Comparison of ENCODE assay signal across 20 mouse cellular contexts in the genomic region with DNA sequence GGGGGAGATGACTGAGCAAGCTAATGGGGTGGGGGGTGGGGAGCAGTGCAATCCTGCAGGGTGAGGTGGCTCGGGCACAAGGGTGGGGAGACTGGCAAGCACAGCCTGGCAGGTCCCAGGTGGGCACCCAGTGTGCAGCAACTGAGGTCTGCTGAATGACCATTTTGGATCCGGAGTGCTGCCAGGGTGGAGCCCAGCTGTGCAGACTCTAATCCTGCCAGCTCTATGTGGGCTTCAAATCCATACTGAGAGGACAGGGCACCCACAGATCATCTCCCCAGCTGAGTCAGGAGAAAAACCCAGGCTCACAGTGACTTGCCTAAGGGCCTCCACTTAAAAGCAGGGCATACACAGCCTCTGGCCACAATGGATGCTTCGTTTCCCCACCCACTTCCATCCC. TPM values are rescaled to one million over a fixed set of nuclear protein-coding genes. Genes with fewer than 3 reads are reported as not detected.
DNase-seq lines count a peak whose midpoint lies in the region; ATAC-seq and TF ChIP-seq lines count a peak whose summit lies in the region.
"Had no signal": no experiment of that assay in that cellular context is flagged by ENCODE, and none has a peak within 500 bp of the region (broad histone marks: within the 10 kb centered on the region; RNA-seq: fewer than 3 reads in every experiment).

No protein-coding gene starts in this region.

- no peak overlapping the region for H3K4me2 ChIP-seq in hindbrain, embryonic 12.5 days (replicated peaks)
- H3K4me2 ChIP-seq in midbrain, embryonic 12.5 days (replicated peaks), result no peak overlapping the region
- H3K4me2 ChIP-seq in midbrain, postnatal 0 days (ENCODE audit: low read depth, low read length, poor library complexity, severe bottlenecking), result no peak overlapping the region
- H3K4me2 ChIP-seq: lung, embryonic 15.5 days had no signal

- H3K27ac ChIP-seq in hindbrain, embryonic 10.5 days, result peak overlapping the region; percentile 71
- H3K27ac ChIP-seq in hindbrain, embryonic 12.5 days, result no peak overlapping the region
- peak overlapping the region; percentile 83; the same call in 1 of the 2 replicates for H3K27ac ChIP-seq in midbrain, embryonic 12.5 days (replicated peaks)
- H3K27ac ChIP-seq in midbrain, postnatal 0 days (ENCODE audit: low read depth, low read length), result no peak overlapping the region
- H3K27ac ChIP-seq: lung, embryonic 15.5 days; stomach, postnatal 0 days had no signal

- H3K27me3 ChIP-seq in hindbrain, embryonic 10.5 days (ENCODE audit: insufficient read depth, poor library complexity, severe bottlenecking), result peaks cover 38% of the 10 kb centered on the region
- peaks cover 8% of the 10 kb centered on the region for H3K27me3 ChIP-seq in hindbrain, embryonic 12.5 days
- H3K27me3 ChIP-seq in midbrain, embryonic 12.5 days, result peaks cover 21% of the 10 kb centered on the region; the same call in 1 of the 2 replicates
- no peaks in the 10 kb centered on the region for H3K27me3 ChIP-seq in midbrain, postnatal 0 days (ENCODE audit: insufficient read depth, low read length)
- H3K27me3 ChIP-seq: lung, embryonic 15.5 days had no signal

- no peak for ATAC-seq in hindbrain, embryonic 12.5 days (ENCODE audit: low FRiP score)
- no peak for ATAC-seq in midbrain, embryonic 12.5 days (ENCODE audit: low FRiP score, low read depth)
- ATAC-seq in midbrain, postnatal 0 days (ENCODE audit: low FRiP score), result no peak

- no peaks in the 10 kb centered on the region for H3K9me3 ChIP-seq in hindbrain, embryonic 10.5 days
- H3K9me3 ChIP-seq in hindbrain, embryonic 12.5 days (replicated peaks), result no peaks in the 10 kb centered on the region
- no peaks in the 10 kb centered on the region for H3K9me3 ChIP-seq in midbrain, embryonic 12.5 days
- no peaks in the 10 kb centered on the region for H3K9me3 ChIP-seq in midbrain, postnatal 0 days (ENCODE audit: low read length)
- H3K9me3 ChIP-seq: embryonic facial prominence, embryonic 13.5 days; lung, embryonic 15.5 days had no signal

- 67% methylated on average over 3 of the region's 3 CpGs for WGBS in hindbrain, embryonic 10.5 days
- WGBS in hindbrain, embryonic 12.5 days, result 49% methylated on average over 3 of the region's 3 CpGs
- WGBS in midbrain, embryonic 12.5 days, result 49% methylated on average over 3 of the region's 3 CpGs
- WGBS in midbrain, postnatal 0 days, result 55% methylated on average over 3 of the region's 3 CpGs

- no peak overlapping the region for H3K4me3 ChIP-seq in hindbrain, embryonic 10.5 days
- no peak overlapping the region for H3K4me3 ChIP-seq in hindbrain, embryonic 12.5 days
- H3K4me3 ChIP-seq in midbrain, embryonic 12.5 days, result no peak overlapping the region
- no peak overlapping the region for H3K4me3 ChIP-seq in midbrain, postnatal 0 days (ENCODE audit: low read depth, low read length)
- H3K4me3 ChIP-seq: embryonic facial prominence, embryonic 13.5 days; lung, embryonic 15.5 days had no signal

- DNase-seq in cerebellum, adult 11-12 months, result peak; percentile 67
- no peak for DNase-seq in cerebellum, postnatal 4 days (ENCODE audit: low spot score in 2 of 2)
- no peak for DNase-seq in hindbrain, embryonic 10.5 days (ENCODE audit: low spot score)
- DNase-seq in midbrain, postnatal 0 days (ENCODE audit: low spot score), result no peak
- DNase-seq in ovary, adult 18-20 months (ENCODE audit: low spot score), result no peak
- DNase-seq in frontal cortex, postnatal 36 days (ENCODE audit: low spot score in 2 of 2), result no peak
- DNase-seq: heart, postnatal 10 days; liver; spleen, adult 18-20 months; thymus, postnatal 36 days had no signal

- no peak overlapping the region for H3K9ac ChIP-seq in hindbrain, embryonic 12.5 days
- H3K9ac ChIP-seq in midbrain, embryonic 12.5 days (replicated peaks), result no peak overlapping the region
- no peak overlapping the region for H3K9ac ChIP-seq in midbrain, postnatal 0 days (replicated peaks; ENCODE audit: low read length, poor library complexity, severe bottlenecking)
- H3K9ac ChIP-seq: lung, embryonic 15.5 days had no signal

- no peak for TF ChIP-seq CTCF in midbrain, postnatal 0 days (IDR thresholded peaks at IDR 0.05)

- H3K36me3 ChIP-seq in hindbrain, embryonic 10.5 days, result no peaks in the 10 kb centered on the region
- no peaks in the 10 kb centered on the region for H3K36me3 ChIP-seq in hindbrain, embryonic 12.5 days
- H3K36me3 ChIP-seq in midbrain, embryonic 12.5 days, result no peaks in the 10 kb centered on the region
- H3K36me3 ChIP-seq in midbrain, postnatal 0 days (ENCODE audit: insufficient read depth, low read length), result no peaks in the 10 kb centered on the region
- H3K36me3 ChIP-seq: embryonic facial prominence, embryonic 13.5 days; lung, embryonic 15.5 days had no signal

- peaks cover 56% of the 10 kb centered on the region for H3K4me1 ChIP-seq in hindbrain, embryonic 10.5 days (replicated peaks)
- H3K4me1 ChIP-seq in hindbrain, embryonic 12.5 days, result peaks cover 49% of the 10 kb centered on the region
- peaks cover 44% of the 10 kb centered on the region for H3K4me1 ChIP-seq in midbrain, embryonic 12.5 days
- H3K4me1 ChIP-seq in midbrain, postnatal 0 days (ENCODE audit: insufficient read depth, low read length), result peaks cover 4% of the 10 kb centered on the region; the same call in 1 of the 2 replicates

RNA-seq across cellular contexts. Expression of a gene that starts 15.8 kb away (rescaled TPM):
- polyA plus RNA-seq in hindbrain, embryonic 10.5 days (2016; fragmentation: Nextera tagmentation; extraction: Ambion mirVana), result not detected in 2 replicates
- polyA plus RNA-seq in hindbrain, embryonic 12.5 days (2016; fragmentation: Nextera tagmentation; extraction: Ambion mirVana), result not detected in 2 replicates
- polyA plus RNA-seq in midbrain, embryonic 12.5 days (2016; fragmentation: Nextera tagmentation; extraction: Ambion mirVana), result not detected in 2 replicates
- not detected in 2 replicates for total RNA-seq in midbrain, postnatal 0 days (2014; rRNA removed)
- not detected in 2 replicates for polyA plus RNA-seq in midbrain, postnatal 0 days (2015; fragmentation: Nextera tagmentation; extraction: Ambion mirVana)
- total RNA-seq: granulocyte monocyte progenitor cell, adult 5-6 weeks; heart, postnatal 10 days; megakaryocyte progenitor cell, adult 5-6 weeks had no signal
- polyA plus RNA-seq: brain, embryonic 14.5 days; embryonic facial prominence, embryonic 13.5 days; intestine, postnatal 0 days; lung, embryonic 15.5 days; neural tube, embryonic 14.5 days; stomach, postnatal 0 days had no signal

RNA-seq across cellular contexts. Expression of a gene that starts 21.4 kb away (rescaled TPM):
- 19.1 and 23.3 TPM in 2 replicates for polyA plus RNA-seq in hindbrain, embryonic 10.5 days (2016; fragmentation: Nextera tagmentation; extraction: Ambion mirVana)
- 33.9 and 36.8 TPM in 2 replicates for polyA plus RNA-seq in hindbrain, embryonic 12.5 days (2016; fragmentation: Nextera tagmentation; extraction: Ambion mirVana)
- 31.8 and 32.7 TPM in 2 replicates for polyA plus RNA-seq in midbrain, embryonic 12.5 days (2016; fragmentation: Nextera tagmentation; extraction: Ambion mirVana)
- total RNA-seq in midbrain, postnatal 0 days (2014; rRNA removed), result 73.1 and 97.7 TPM in 2 replicates
- polyA plus RNA-seq in midbrain, postnatal 0 days (2015; fragmentation: Nextera tagmentation; extraction: Ambion mirVana), result 24.4 and 26.4 TPM in 2 replicates

Comparison
In these comparisons a context has a peak if more than half of its experiments do, and no peak if none do; other contexts are left out.
1. H3K27ac ChIP-seq: peak in hindbrain, embryonic 10.5 days (single experiment) and midbrain, embryonic 12.5 days (single experiment); none in hindbrain, embryonic 12.5 days (single experiment) and midbrain, postnatal 0 days (single experiment).